Mouse (Mus musculus): Measurements from ENCODE around the gene Abca7. TPM values are rescaled to one million over a fixed set of nuclear protein-coding genes. Genes with fewer than 3 reads are reported as not detected.

Abca7 gene
- total and polyA plus RNA-seq, 3 experiments, result 12.1 to 35.9 (median 21.6) TPM

DNA sequence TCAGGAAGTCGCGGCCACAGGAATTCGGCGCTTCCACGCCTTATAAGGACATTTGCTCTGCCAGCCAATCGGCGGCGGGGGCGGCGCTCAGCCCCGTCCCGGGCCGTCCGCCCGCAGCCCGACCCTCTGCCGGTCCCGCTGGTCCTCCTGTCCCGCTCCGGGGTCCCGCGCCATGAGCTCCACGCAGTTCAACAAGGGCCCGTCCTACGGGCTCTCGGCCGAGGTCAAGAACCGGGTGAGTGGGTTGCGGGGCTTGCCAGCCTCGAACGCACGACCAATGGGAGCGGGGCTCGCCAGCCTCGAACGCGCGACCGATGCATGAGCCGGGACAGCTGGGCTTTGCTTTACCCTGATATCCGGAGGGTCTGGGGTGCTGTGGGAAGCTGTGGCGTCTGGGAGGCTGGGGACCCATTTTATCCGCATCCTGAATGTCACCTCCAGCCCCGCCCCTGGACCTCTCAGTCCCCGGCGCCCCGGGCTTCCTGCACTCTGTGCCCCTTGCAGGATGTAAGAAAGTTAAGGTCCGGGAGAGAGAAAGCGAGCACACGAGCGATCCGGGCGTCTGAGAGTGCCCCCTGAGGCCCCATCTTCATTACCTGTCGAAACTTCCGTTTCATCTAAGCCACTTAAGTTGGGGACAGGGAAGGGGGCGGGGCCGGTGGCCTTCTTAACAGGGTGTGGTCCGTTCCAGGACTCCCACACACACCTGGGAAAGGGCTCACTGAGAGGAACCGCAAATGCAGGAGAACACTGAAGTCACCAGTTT is 7.6 kb upstream of the Abca7 start, which contains the start of gene Cnn2:
Gene Cnn2 (plus strand): TSS at position 79 of the 766 bp plus-strand sequence.
- ATAC-seq (ENCODE audit: extremely low read depth, insufficient number of reproducible peaks, low FRiP score, poor library complexity, severe bottlenecking) (no peak), DNase-seq (ENCODE audit: low spot score) (peak; percentile 48)
- H3K9me3 ChIP-seq (replicated peaks), result peaks cover 12% of the 10 kb centered on the region
- TF ChIP-seq GATA2 (IDR thresholded peaks at IDR 0.05; ENCODE audit: borderline replicate concordance, low read depth, low read length) (no peak), CTCF (IDR thresholded peaks at IDR 0.05; ENCODE audit: low read depth, low read length) (no peak), GATA1 (IDR thresholded peaks at IDR 0.05; ENCODE audit: borderline replicate concordance, low read length) (no peak), POLR2AphosphoS5 (IDR thresholded peaks at IDR 0.05; ENCODE audit: insufficient replicate concordance, low read depth, low read length) (no peak), TAL1 (conservative IDR thresholded peaks at IDR 0.05; ENCODE audit: low read depth, low read length) (no peak)
- H3K27me3 ChIP-seq (ENCODE audit: insufficient read depth, low read length), result peaks cover 11% of the 10 kb centered on the region; the same call in 1 of the 2 replicates
- H3K4me3 ChIP-seq (ENCODE audit: low read depth, low read length), result peak within 1 kb of the TSS; percentile 73
- peaks cover 19% of the 10 kb centered on the region for H3K36me3 ChIP-seq (replicated peaks)
- peaks cover 64% of the 10 kb centered on the region for H3K4me1 ChIP-seq (ENCODE audit: insufficient read depth, low read depth, low read length)

DNA sequence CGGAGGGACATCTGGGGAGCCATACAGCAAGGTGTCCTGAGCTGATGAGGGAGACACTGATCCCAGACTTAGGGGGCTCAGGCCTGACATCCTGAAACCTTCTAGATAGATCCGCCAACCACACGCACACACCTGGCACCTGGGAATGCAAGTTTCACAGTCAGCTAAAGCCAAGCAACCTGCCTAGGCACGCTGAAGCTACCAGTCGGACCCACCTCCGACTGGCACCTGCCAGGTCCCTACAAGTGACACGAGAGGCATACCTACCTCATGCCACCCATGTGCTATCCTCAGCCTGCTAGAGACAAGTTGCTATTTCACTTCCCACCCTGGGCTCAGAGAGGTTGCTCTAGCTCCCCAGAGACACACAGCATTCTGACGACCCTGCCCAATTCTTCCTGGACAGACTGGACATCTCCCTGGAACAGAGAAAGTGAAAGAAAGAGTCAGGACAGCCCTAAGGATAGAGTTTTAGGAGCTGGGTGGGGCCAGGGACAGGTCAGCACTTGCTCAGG is 7.0 kb upstream of the Abca7 start:
- Histone ChIP-seq H3K36me3 (replicated peaks) (peaks cover 22% of the 10 kb centered on the region), H3K4me3 (ENCODE audit: low read depth, low read length) (peak overlapping the region; percentile 73; the same call in 1 of the 2 replicates), H3K4me1 (ENCODE audit: insufficient read depth, low read depth, low read length) (peaks cover 66% of the 10 kb centered on the region), H3K9me3 (replicated peaks) (peaks cover 12% of the 10 kb centered on the region), H3K27me3 (ENCODE audit: insufficient read depth, low read length) (peaks cover 11% of the 10 kb centered on the region; the same call in 1 of the 2 replicates)
- DNase-seq (ENCODE audit: low spot score) (no peak), ATAC-seq (ENCODE audit: extremely low read depth, insufficient number of reproducible peaks, low FRiP score, poor library complexity, severe bottlenecking) (no peak)
- TF ChIP-seq GATA2 (IDR thresholded peaks at IDR 0.05; ENCODE audit: borderline replicate concordance, low read depth, low read length), result no peak
- no peak for TF ChIP-seq CTCF (IDR thresholded peaks at IDR 0.05; ENCODE audit: low read depth, low read length)
- TF ChIP-seq TAL1 (conservative IDR thresholded peaks at IDR 0.05; ENCODE audit: low read depth, low read length), result no peak
- no peak for TF ChIP-seq GATA1 (IDR thresholded peaks at IDR 0.05; ENCODE audit: borderline replicate concordance, low read length)
- no peak for TF ChIP-seq POLR2AphosphoS5 (IDR thresholded peaks at IDR 0.05; ENCODE audit: insufficient replicate concordance, low read depth, low read length)

DNA sequence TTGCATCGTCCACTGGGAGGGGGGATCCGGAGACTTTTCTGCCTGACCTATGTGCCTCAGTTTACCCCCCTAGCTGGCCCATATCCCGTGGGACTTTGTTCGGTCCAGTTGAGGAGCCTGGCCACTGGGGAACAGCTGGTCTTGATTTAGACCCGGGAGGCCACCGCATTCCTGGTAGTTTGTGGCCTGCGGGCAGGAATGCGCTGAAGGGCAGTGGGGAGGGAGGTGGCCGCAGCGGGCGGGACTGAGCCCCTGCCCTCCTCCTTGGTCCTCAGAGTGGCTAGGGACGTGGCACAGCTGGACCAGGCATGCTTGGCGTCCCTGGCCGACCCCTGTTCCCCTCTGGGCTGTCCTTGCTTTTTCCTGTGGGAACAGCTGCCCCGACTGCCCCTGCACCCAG is 6.4 kb upstream of the Abca7 start:
- no peak for DNase-seq (ENCODE audit: low spot score)
- Histone ChIP-seq H3K4me1 (ENCODE audit: insufficient read depth, low read depth, low read length) (peaks cover 68% of the 10 kb centered on the region), H3K4me3 (ENCODE audit: low read depth, low read length) (no peak overlapping the region), H3K9me3 (replicated peaks) (peaks cover 12% of the 10 kb centered on the region), H3K27me3 (ENCODE audit: insufficient read depth, low read length) (peaks cover 11% of the 10 kb centered on the region; the same call in 1 of the 2 replicates), H3K36me3 (replicated peaks) (peaks cover 24% of the 10 kb centered on the region)
- ATAC-seq (ENCODE audit: extremely low read depth, insufficient number of reproducible peaks, low FRiP score, poor library complexity, severe bottlenecking), result no peak
- TF ChIP-seq GATA2 (IDR thresholded peaks at IDR 0.05; ENCODE audit: borderline replicate concordance, low read depth, low read length) (no peak), CTCF (IDR thresholded peaks at IDR 0.05; ENCODE audit: low read depth, low read length) (no peak), TAL1 (conservative IDR thresholded peaks at IDR 0.05; ENCODE audit: low read depth, low read length) (no peak), GATA1 (IDR thresholded peaks at IDR 0.05; ENCODE audit: borderline replicate concordance, low read length) (no peak), POLR2AphosphoS5 (IDR thresholded peaks at IDR 0.05; ENCODE audit: insufficient replicate concordance, low read depth, low read length) (no peak)

DNA sequence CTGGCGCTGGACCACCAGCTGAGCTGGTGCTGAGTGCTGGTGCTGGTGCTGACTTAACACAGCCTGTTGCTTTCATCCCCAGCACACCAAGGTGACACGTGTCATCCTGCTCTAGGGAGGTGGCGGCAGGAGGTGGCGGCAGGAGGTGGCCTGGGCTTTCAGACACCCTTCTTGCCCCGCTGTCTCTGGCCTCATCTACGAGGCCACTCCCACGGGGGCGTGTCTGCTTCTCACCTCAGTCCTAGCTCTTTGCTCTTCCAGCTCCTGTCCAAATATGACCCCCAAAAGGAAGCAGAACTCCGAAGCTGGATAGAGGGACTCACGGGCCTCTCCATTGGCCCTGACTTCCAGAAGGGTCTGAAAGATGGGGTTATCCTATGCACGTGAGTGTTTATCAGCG is 5.2 kb upstream of the Abca7 start:
- ATAC-seq (ENCODE audit: extremely low read depth, insufficient number of reproducible peaks, low FRiP score, poor library complexity, severe bottlenecking), result no peak
- peaks cover 11% of the 10 kb centered on the region; the same call in 1 of the 2 replicates for H3K27me3 ChIP-seq (ENCODE audit: insufficient read depth, low read length)
- TF ChIP-seq GATA1 (IDR thresholded peaks at IDR 0.05; ENCODE audit: borderline replicate concordance, low read length) (no peak), TAL1 (conservative IDR thresholded peaks at IDR 0.05; ENCODE audit: low read depth, low read length) (no peak), POLR2AphosphoS5 (IDR thresholded peaks at IDR 0.05; ENCODE audit: insufficient replicate concordance, low read depth, low read length) (no peak), CTCF (IDR thresholded peaks at IDR 0.05; ENCODE audit: low read depth, low read length) (no peak)
- no peak overlapping the region for H3K4me3 ChIP-seq (ENCODE audit: low read depth, low read length)
- peaks cover 73% of the 10 kb centered on the region for H3K4me1 ChIP-seq (ENCODE audit: insufficient read depth, low read depth, low read length)
- DNase-seq (ENCODE audit: low spot score), result no peak
- peaks cover 12% of the 10 kb centered on the region for H3K9me3 ChIP-seq (replicated peaks)
- H3K36me3 ChIP-seq (replicated peaks), result peaks cover 24% of the 10 kb centered on the region

DNA sequence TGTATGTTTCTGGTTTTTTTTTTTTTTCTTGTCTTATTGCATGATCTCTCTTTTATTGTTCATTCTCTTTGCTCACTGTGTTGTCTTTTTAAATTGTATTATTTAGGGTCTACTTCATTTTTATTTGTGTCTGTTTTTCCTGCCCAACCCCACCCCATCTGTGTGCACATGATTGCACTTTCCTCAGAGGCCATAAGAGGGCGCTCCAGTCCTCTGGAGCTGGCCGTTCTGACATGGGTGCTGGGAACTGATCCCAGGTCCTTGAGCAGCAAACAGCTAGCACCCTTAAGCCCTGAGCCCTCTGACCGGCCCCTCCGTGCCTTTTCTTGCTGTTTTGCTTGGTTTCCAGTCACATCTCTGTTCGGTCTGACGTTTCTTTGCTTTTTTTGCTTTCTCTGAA is 4.7 kb upstream of the Abca7 start:
- TF ChIP-seq GATA2 (IDR thresholded peaks at IDR 0.05; ENCODE audit: borderline replicate concordance, low read depth, low read length), result no peak
- TF ChIP-seq CTCF (IDR thresholded peaks at IDR 0.05; ENCODE audit: low read depth, low read length), result no peak
- no peak for TF ChIP-seq TAL1 (conservative IDR thresholded peaks at IDR 0.05; ENCODE audit: low read depth, low read length)
- TF ChIP-seq POLR2AphosphoS5 (IDR thresholded peaks at IDR 0.05; ENCODE audit: insufficient replicate concordance, low read depth, low read length), result no peak
- no peak for TF ChIP-seq GATA1 (IDR thresholded peaks at IDR 0.05; ENCODE audit: borderline replicate concordance, low read length)
- H3K4me1 ChIP-seq (ENCODE audit: insufficient read depth, low read depth, low read length), result peaks cover 69% of the 10 kb centered on the region
- no peak for ATAC-seq (ENCODE audit: extremely low read depth, insufficient number of reproducible peaks, low FRiP score, poor library complexity, severe bottlenecking)
- H3K9me3 ChIP-seq (replicated peaks), result peaks cover 12% of the 10 kb centered on the region
- H3K36me3 ChIP-seq (replicated peaks), result peaks cover 24% of the 10 kb centered on the region
- no peak for DNase-seq (ENCODE audit: low spot score)
- peaks cover 11% of the 10 kb centered on the region; the same call in 1 of the 2 replicates for H3K27me3 ChIP-seq (ENCODE audit: insufficient read depth, low read length)
- H3K4me3 ChIP-seq (ENCODE audit: low read depth, low read length), result no peak overlapping the region

Measured in G1E (cell line).